Mouse (Mus musculus) testis, adult 2 months (tissue): ENCODE data around the gene Bik. TPM values are rescaled to one million over a fixed set of nuclear protein-coding genes. Genes with fewer than 3 reads are reported as not detected.

Experiments used
- H3K27ac ChIP-seq: fragments of 200-500 bp; 2 replicates; pipeline ENCODE4 v1.5.1; 2012; ENCODE audit warnings: low read depth, low read length; ENCODE audit not compliant: control insufficient read depth, insufficient read depth
- H3K27me3 ChIP-seq: fragments of 200-500 bp; 2 replicates; pipeline ENCODE4 v1.6.1; 2012; ENCODE audit warnings: mild to moderate bottlenecking, low read length, moderate library complexity; ENCODE audit not compliant: control insufficient read depth, insufficient read depth
- H3K36me3 ChIP-seq: fragments of 200-500 bp; 2 replicates; pipeline ENCODE4 v1.6.1; 2012; ENCODE audit warnings: mild to moderate bottlenecking, low read length; ENCODE audit not compliant: control insufficient read depth, insufficient read depth
- H3K4me1 ChIP-seq: fragments of 200-500 bp; 2 replicates; pipeline ENCODE4 v1.6.1; 2012; ENCODE audit warnings: low read length; ENCODE audit not compliant: control insufficient read depth, insufficient read depth
- H3K4me3 ChIP-seq: fragments of 200-500 bp; 2 replicates; pipeline ENCODE4 v1.5.1; 2012; ENCODE audit warnings: low read depth, mild to moderate bottlenecking, low read length, moderate library complexity, mixed read lengths; ENCODE audit not compliant: control insufficient read depth
- CTCF ChIP-seq: fragments of 200-500 bp; IDR thresholded peaks from 2 replicates; pipeline ENCODE4 v1.5.1; 2012; ENCODE audit warnings: low read depth, mild to moderate bottlenecking, inconsistent platforms, low read length, moderate library complexity; ENCODE audit not compliant: control insufficient read depth, insufficient read depth, insufficient replicate concordance
- POLR2A ChIP-seq: fragments of 200-500 bp; IDR thresholded peaks from 2 replicates; pipeline ENCODE4 v1.6.1; 2012; ENCODE audit warnings: low read depth, mild to moderate bottlenecking, inconsistent platforms, low read length, moderate library complexity; ENCODE audit not compliant: control insufficient read depth
- polyA plus RNA-seq: library from polyadenylated mRNA; depleted of rRNA; stranded (reverse); fragments of >200 nt; gene quantifications from 2 replicates; pipeline ENCODE4 v1.2.3, GENCODE M21; 2012

The Bik gene
- polyA plus RNA-seq, 1 experiment, result 11.0 TPM

DNA sequence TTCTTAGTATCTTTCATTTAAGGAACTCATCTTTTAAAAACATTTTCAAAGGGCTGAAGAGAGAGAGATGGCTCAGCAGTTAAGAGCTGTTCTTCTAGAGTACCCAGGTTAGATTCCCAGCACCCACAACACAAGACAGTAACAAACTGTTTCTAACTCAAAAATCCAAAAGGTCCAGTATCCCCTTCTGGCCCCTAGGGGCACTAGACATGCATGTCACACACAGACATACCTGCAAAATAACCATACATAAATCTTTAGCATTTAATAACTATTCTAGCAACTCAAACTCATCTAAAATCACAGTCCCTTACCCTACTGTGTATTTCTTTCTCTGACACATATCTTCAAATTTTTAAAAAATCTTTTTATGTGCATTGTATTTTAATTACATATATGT, 27.2 kb downstream of the Bik start:
- TF ChIP-seq POLR2A (no peak), CTCF (no peak)
- Histone ChIP-seq H3K4me1 (peaks cover 10% of the 10 kb centered on the region), H3K27me3 (no peaks in the 10 kb centered on the region), H3K27ac (no peak overlapping the region), H3K36me3 (0 out of 2 replicates have a peak, but pooled peaks cover 1% of the 10 kb centered on the region), H3K4me3 (no peak overlapping the region)

DNA sequence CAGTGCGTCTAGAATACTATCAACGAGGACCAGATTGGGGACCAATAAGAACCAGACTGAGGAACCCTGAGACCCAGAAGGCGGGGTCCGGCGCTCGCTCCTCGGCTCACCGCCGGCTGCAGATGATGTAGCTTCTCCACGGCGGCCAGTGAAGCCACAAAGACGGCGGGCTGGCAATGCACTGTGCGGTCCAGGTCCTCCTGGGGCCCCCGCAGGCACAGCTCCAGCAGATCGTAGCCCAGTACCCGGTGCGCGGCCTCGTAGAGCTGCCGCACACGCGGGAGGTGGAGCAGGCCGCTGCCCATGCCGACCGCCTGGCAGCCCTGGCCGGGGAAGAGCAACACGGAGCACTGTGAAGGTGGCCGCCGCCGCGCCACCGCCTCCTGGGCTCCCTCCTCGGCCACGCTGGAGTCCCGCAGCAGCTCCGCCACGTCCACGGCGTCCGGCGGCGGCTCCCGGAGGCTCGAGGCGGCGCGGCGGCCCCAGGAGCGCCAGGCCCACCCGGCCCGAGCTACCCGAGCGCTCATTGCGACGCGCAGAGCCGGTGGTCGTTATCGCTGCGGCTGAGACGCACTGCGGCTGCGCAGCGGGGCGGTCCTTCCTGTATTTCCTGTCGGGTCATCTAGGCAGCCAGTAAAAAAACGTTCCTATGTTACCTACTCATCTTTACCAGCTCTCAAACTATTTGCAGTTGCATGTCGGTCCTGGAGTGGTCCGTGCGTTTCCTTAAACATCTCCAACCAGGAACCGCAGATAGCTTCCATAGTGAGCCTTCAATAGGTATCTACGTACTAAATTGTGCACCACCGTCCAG, 28.7 kb downstream of the Bik start:
- Histone ChIP-seq H3K27me3 (no peaks in the 10 kb centered on the region), H3K27ac (peak overlapping the region; percentile 86), H3K4me3 (peak overlapping the region; percentile 92), H3K36me3 (0 out of 2 replicates have a peak, but pooled peaks cover 1% of the 10 kb centered on the region), H3K4me1 (peaks cover 10% of the 10 kb centered on the region)
- TF ChIP-seq CTCF (no peak), POLR2A (peak; percentile 98)

DNA sequence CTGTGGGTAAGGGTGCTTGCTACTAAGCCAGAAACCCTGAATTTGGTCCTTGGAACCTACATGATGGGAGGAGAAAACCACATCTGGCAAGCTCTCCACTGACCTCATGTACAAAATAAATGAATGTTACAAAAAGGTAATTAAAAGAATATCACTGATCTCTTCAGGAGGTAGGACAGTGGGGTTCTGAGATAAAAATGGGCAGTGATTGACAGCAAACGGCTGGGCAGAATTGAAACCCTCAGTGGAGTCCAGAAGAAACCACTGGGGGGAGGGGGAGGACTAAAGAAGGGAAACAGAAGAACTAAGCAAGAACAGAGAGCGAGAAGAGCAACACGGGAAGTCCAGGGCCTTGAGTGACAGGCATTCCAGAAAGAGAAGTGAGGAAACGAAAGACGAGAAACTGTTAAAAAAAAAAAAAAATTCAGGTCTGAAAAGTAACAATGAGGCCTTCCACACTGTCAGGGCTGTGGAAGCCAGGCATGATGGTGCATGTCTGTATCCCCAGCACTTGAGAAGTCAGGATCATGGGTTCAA, 34.3 kb downstream of the Bik start:
- no peaks in the 10 kb centered on the region for H3K27me3 ChIP-seq
- H3K27ac ChIP-seq, result no peak overlapping the region
- TF ChIP-seq CTCF (no peak), POLR2A (no peak)
- H3K36me3 ChIP-seq, result no peaks in the 10 kb centered on the region
- peaks cover 12% of the 10 kb centered on the region for H3K4me1 ChIP-seq
- H3K4me3 ChIP-seq, result no peak overlapping the region

DNA sequence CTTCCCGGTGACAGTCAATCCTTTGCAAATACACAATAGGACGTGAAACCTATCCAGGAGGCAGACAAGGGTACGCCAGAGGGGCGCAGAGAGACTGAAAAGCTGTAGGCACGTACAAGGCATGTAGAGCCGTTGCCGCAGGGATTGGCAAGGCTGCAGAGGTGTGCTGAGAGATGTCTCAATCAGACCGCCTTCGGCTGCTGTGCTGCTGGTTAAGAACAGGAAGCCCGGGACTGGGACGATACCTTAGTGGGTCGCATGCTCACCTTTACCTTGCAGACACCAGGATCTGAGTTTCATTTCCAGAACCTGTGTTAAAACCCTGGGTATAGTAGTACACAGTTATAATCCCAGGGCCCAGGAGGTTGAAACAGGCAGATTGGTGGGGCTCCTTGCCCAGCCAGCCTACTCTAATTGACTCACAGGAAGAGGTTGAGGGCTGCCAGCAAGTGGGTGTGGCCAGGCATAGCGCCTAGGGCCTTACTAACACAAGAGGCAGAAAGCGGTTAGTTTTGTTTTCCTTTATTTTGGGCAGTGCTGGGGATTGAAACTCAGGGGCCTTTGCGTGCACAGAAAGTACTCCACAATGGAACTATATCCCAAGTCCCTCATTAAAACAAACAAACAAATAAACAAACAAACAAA, 36.1 kb downstream of the Bik start:
- no peaks in the 10 kb centered on the region for H3K27me3 ChIP-seq
- H3K27ac ChIP-seq, result no peak overlapping the region
- H3K36me3 ChIP-seq, result no peaks in the 10 kb centered on the region

DNA sequence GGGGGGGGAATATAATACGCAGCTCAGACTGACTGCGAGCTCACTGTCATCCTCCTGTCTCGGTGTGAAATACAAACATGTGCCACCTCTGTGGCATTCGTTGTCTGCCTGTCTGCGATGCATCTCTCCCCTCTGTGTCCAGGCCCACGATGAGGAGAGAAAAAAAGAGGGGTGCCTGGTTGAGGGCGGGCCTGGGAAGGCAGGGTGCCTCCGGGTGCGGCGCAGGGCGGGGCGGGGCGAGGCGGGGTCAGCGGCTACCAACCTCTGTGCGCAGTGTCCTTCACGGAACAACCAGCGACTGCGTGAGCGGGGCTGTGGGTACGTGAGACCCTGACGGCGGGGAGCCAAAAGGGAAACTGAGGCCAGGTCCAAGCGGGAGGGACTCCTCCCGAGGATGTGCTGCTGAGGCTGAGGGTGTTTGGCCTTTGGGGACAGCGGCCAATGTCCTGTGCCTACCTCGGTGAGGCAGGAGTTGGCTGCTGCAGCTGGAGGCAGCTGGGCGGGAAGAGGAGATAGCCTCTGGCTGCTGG, 36.7 kb downstream of the Bik start, which contains the start of the genes Tspo and Mcat:
Gene Tspo, plus strand, starts transcription at position 266 of the 530 bp plus-strand sequence.
Gene Mcat, minus strand, starts transcription at position 461 of the 530 bp plus-strand sequence.
- TF ChIP-seq POLR2A (no peak), CTCF (no peak)
- Histone ChIP-seq H3K4me3 (peak within 1 kb of the TSS; percentile 65), H3K36me3 (no peaks in the 10 kb centered on the region), H3K4me1 (peaks cover 8% of the 10 kb centered on the region), H3K27me3 (no peaks in the 10 kb centered on the region), H3K27ac (peak within 1 kb of the TSS; percentile 47; the same call in 1 of the 2 replicates)

More for the DNA sequence above, 36.1 kb downstream of the Bik start:
- TF ChIP-seq POLR2A (no peak), CTCF (no peak)
- Histone ChIP-seq H3K4me1 (peaks cover 8% of the 10 kb centered on the region), H3K4me3 (no peak overlapping the region)

DNA sequence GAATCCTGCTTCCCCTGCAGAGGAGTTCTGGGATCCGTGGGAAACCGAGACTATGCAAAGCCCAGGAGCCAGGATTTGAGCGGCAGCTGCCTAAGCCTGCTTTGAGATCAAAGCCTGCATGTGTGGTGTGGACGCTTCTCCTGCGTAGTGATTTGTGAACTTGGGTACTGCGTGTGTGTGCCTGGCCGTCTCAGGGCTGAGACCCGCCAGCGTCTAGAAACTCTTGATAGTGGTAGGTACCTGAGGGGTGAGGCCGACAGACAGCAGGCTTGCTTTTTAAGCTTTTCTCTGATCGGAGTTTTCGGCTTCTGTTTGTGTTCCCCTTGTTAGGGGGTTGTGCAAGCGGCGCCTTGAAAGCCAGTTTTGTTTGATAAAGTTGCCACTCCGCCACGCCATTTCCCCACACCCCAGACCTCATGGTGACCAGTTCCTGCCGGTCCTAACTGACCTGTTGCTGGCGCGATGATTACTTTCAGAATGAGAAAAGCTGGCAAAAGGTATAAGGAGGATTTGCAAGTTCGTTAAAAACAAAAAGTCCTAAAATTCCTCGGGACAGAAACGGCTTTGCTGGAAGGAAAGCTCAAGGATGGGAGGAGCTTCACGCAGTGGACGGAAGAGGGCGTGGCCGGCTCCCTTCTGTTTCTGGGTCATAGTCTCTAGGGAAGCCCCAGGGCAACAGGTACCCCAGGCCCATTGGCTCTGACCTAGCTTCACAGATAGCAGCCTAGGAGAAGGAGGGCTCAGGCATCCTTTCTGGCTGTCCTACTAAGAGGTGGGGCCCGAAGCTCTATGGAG, 37.4 kb downstream of the Bik start:
- peak overlapping the region; percentile 47; the same call in 1 of the 2 replicates for H3K27ac ChIP-seq
- no peaks in the 10 kb centered on the region for H3K27me3 ChIP-seq
- H3K4me1 ChIP-seq, result peaks cover 8% of the 10 kb centered on the region
- H3K4me3 ChIP-seq, result peak overlapping the region; percentile 65
- no peaks in the 10 kb centered on the region for H3K36me3 ChIP-seq
- TF ChIP-seq CTCF (no peak), POLR2A (0 out of 2 replicates have a peak, but pooled peaks have one; percentile 21)
